Mouse (Mus musculus): ENCODE results near the gene Rab40c. TPM values are rescaled to one million over a fixed set of nuclear protein-coding genes. Genes with fewer than 3 reads are reported as not detected.

Rab40c gene
- polyA plus RNA-seq, 1 experiment from 2014 or later: 29.8 TPM

DNA sequence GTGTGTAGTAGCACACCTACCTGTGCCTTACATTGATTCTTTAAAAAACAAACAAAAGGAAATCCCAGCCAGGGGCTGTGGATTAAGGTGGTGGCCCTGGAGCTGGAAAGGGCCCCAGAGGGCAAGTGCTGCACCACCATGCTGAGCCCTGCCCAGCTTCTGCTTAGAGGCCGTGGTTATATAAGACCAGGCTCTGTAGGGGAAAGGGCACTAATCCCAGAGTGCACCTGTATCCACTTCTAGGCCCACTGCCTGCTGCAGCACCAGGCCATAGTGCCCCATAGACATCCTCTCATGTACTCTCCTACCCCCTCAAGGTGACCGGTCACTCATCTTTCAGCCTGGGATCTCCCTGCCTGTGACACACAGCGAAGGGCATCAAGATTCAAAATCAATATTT is 53.4 kb downstream of the Rab40c start:
- H3K4me3 ChIP-seq: peak overlapping the region; percentile 11; the same call in 1 of the 2 replicates
- WGBS: 86% methylated on average over 3 of the region's 3 CpGs
- peaks cover 52% of the 10 kb centered on the region for H3K4me1 ChIP-seq
- no peaks in the 10 kb centered on the region for H3K36me3 ChIP-seq
- H3K27me3 ChIP-seq (ENCODE audit: low read depth, poor library complexity, severe bottlenecking): no peaks in the 10 kb centered on the region
- no peaks in the 10 kb centered on the region for H3K9me3 ChIP-seq (replicated peaks)
- H3K27ac ChIP-seq (replicated peaks): no peak overlapping the region
- DNase-seq (ENCODE audit: low spot score): no peak

DNA sequence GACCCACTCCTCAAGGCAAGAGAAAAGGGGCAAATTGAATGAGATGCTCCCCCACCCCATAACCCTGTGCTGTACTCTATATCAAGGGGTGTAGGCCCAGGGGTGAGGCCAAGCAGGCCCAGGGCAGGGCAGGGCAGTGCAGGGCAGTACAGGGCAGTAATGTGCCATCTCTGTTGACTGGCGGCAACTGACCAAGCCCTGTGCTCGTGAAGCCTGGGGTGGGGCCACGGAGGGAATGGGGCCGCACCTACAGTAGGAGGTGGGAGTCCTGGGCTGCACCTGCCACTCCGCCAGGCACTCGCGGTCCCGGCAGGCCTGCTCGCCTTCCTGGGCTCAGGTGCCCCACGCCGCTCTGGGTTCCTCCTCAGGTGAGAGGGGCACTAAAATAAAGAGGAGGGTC is 54.2 kb downstream of the Rab40c start:
- no peak overlapping the region for H3K27ac ChIP-seq (replicated peaks)
- 94% methylated on average over 11 of the region's 11 CpGs for WGBS
- H3K4me1 ChIP-seq: peaks cover 60% of the 10 kb centered on the region
- no peak overlapping the region for H3K4me3 ChIP-seq
- H3K27me3 ChIP-seq (ENCODE audit: low read depth, poor library complexity, severe bottlenecking): no peaks in the 10 kb centered on the region
- no peaks in the 10 kb centered on the region for H3K9me3 ChIP-seq (replicated peaks)
- H3K36me3 ChIP-seq: no peaks in the 10 kb centered on the region
- DNase-seq (ENCODE audit: low spot score): no peak

DNA sequence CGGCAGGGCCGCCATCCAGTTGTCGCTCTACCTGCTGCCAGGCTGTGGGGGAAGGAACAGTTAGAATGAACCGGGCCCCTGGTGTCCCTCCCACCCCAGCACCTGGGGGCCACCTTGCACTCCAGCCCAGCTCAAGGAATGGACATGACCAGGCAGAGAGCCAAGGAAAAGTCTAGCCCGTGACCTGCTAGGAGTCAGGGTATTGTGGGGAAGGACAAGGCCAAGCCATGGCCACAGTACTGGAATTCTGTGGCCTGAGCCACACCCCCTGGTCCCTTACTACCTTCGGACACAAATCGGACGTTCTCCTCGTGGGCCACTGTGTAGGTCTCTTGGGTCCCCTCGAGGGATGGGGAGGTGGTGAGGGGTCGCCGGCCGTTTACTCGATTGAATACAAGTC is 55.2 kb downstream of the Rab40c start:
- Histone ChIP-seq H3K9me3 (replicated peaks) (no peaks in the 10 kb centered on the region), H3K36me3 (peaks cover 3% of the 10 kb centered on the region), H3K27me3 (ENCODE audit: low read depth, poor library complexity, severe bottlenecking) (no peaks in the 10 kb centered on the region), H3K27ac (replicated peaks) (no peak overlapping the region), H3K4me3 (0 out of 2 replicates have a peak overlapping the region, but pooled peaks have one; percentile 7), H3K4me1 (peaks cover 67% of the 10 kb centered on the region)
- no peak for DNase-seq (ENCODE audit: low spot score)
- 94% methylated on average over 14 of the region's 14 CpGs for WGBS

DNA sequence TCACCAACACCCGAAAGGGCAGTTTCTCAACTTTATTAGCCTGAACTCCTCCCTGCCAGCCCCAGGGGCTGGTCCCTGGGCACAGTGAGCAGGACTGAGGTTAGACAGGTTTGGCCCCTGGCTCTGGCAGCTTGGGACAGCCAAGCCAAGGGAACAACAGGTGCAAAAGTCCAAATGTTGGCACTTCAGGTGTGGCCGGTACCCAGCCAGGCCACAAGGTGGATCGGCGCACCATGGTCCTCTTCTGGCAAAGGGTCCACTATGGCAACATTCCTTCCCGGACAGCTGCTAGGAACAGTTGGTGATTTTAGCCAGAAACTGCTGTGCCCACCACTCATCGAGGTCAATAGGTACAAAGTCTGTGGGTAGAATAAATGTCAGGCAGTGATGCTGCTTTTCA is 55.8 kb downstream of the Rab40c start:
- Histone ChIP-seq H3K36me3 (peaks cover 10% of the 10 kb centered on the region), H3K4me1 (peaks cover 63% of the 10 kb centered on the region), H3K9me3 (replicated peaks) (no peaks in the 10 kb centered on the region), H3K4me3 (0 out of 2 replicates have a peak overlapping the region, but pooled peaks have one; percentile 7), H3K27me3 (ENCODE audit: low read depth, poor library complexity, severe bottlenecking) (no peaks in the 10 kb centered on the region), H3K27ac (replicated peaks) (no peak overlapping the region)
- DNase-seq (ENCODE audit: low spot score): no peak
- 94% methylated on average over 6 of the region's 6 CpGs for WGBS

DNA sequence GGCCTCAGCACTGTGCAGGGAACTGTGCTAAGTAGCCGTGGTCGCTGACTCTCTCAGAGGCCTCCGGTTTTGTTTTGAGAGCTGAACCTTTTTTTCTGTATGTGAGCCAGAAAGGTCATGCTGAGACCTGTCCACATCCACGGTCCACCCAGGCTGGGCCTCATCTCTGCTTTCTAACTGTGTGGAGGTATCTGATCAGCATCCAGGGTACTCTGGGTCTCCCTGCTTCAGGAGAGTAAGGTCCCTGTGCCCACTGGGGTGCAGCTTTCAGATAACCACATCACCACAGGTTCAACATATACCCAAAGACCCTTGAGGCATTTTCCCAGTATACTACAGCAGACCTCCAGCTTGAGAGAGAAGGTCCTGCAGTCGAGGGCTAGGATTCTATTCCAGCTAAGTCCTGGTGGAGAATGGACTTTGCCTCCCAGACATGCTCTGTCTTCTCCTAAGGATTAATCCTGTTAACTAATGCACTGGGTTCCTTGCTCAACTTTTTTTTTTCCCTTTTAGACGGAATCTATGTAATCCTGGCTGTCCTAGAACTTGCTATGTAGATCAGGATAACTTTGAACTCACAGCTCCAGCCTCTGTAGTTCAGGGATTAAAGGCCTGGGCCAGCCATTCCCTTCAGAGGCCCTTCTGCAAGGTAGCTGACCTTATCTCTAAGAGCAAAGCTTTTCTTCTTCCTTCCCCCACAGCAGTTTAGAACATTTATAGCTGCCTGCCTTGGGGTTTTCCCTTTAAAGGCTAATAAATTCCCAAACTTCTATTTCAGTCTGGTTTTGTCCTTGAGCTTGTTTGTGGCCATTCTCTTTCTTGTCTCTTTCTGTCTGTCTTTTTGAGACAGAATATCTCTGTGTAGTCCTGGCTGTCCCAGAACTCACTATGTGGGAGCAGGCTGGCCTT is 57.6 kb downstream of the Rab40c start:
- peak overlapping the region; percentile 95 for H3K27ac ChIP-seq (replicated peaks)
- no peaks in the 10 kb centered on the region for H3K9me3 ChIP-seq (replicated peaks)
- peak overlapping the region; percentile 76 for H3K4me3 ChIP-seq
- WGBS: 12% methylated on average over 6 of the region's 6 CpGs
- no peaks in the 10 kb centered on the region for H3K27me3 ChIP-seq (ENCODE audit: low read depth, poor library complexity, severe bottlenecking)
- peaks cover 22% of the 10 kb centered on the region for H3K36me3 ChIP-seq
- peaks cover 51% of the 10 kb centered on the region for H3K4me1 ChIP-seq
- DNase-seq (ENCODE audit: low spot score): no peak

DNA sequence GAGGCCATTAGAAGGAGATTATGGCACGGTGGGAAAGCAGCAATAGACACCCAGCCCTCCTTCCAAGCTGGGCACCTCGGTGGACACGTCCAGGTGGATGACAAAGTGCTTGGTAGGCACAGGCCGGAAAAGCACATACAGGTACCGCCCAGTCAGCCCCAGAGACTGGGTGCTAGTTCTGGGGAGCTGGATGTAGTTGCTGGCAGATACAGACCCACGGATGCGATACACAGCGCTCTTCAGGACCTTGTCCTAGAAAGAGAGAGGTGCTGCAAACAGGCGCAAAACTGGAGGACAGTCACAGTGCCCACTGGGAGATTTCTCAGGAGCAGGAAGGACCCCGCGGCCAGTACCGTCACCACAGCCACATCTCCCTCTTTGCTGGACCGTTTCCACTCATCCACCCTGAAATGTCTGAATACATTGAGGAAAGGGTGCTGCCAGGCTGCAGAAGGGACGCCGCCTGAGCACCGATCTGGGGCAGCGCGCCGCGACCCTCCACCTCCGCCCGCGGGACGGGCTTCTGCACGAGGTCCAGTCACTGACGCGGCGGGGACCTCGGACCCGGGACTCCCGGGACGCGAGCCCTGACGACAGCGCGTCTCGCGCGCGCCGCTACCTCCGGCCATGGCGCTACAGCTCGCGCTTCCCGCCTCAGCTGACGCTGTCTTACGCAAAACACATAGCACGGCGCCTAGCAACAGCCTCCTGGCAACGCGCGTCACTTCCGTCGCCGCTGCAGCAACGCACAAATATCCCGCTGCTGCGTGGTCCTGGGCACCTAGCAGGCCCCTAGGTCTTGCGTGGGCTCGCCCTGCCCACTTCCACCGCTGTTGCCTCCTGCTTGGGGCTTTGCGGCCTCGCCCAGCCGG is 58.5 kb downstream of the Rab40c start, which contains the start of gene Wdr90:
Wdr90 (minus strand) TSS at position 670 of the 872 bp plus-strand sequence.
- H3K4me3 ChIP-seq: peak within 1 kb of the TSS; percentile 76
- H3K9me3 ChIP-seq (replicated peaks): no peaks in the 10 kb centered on the region
- 4% methylated on average over 65 of the region's 65 CpGs for WGBS
- peaks cover 43% of the 10 kb centered on the region for H3K4me1 ChIP-seq
- H3K27ac ChIP-seq (replicated peaks): peak within 1 kb of the TSS; percentile 95
- no peaks in the 10 kb centered on the region for H3K27me3 ChIP-seq (ENCODE audit: low read depth, poor library complexity, severe bottlenecking)
- peak; percentile 94 for DNase-seq (ENCODE audit: low spot score)
- H3K36me3 ChIP-seq: peaks cover 28% of the 10 kb centered on the region

DNA sequence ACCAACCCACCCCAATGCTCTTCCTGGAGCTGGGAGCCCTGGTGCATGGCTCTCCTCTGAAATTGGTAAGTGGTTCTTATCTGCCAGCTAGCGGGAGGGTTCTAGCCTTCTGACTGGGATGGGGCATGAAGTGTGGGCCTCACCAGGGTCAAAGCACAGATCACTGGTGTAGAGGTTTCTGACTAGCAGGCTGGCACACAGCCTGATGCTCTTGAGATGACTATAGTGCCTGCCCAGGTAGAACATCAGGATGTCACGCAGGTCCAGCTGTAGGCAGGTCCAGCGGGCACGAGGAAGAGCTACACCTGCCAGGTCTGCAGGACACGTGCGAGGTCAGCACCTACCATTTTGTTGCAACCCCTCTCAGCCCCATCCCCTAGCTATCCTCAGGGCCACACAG is 59.3 kb downstream of the Rab40c start:
- Histone ChIP-seq H3K4me3 (peak overlapping the region; percentile 76), H3K4me1 (peaks cover 40% of the 10 kb centered on the region), H3K36me3 (peaks cover 37% of the 10 kb centered on the region), H3K9me3 (replicated peaks) (no peaks in the 10 kb centered on the region), H3K27me3 (ENCODE audit: low read depth, poor library complexity, severe bottlenecking) (no peaks in the 10 kb centered on the region), H3K27ac (replicated peaks) (peak overlapping the region; percentile 95)
- DNase-seq (ENCODE audit: low spot score): no peak
- 92% methylated on average over 6 of the region's 6 CpGs for WGBS

DNA sequence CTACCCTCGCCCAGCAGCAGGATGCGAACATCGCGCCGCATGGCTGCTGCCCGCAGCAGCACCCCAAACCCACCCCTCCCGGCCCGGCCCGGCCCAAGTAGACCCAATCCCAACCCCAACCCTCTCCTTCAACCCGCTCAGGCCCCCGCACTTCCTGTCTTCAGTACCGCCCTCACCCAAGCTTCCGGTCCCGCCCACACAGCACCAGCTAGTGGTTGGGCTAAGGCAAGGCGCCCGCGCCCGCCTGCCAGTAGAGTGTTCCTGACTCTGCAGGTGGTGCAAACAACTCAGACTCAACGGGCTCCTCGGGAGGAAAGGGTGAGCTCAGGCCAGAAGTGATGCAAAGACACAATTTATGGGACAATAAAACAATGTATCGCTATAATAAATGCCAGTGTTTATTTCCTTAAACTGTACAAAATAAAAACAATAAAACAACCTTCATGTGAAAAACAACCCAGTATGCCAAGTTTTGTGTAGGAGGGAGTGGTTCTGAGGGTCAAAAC is 75.1 kb downstream of the Rab40c start, which contains the start of gene Rhot2:
Rhot2 (minus strand) TSS at position 456 of the 506 bp plus-strand sequence.
- peaks cover 85% of the 10 kb centered on the region for H3K36me3 ChIP-seq
- peak within 1 kb of the TSS; percentile 92 for H3K27ac ChIP-seq (replicated peaks)
- H3K27me3 ChIP-seq (ENCODE audit: low read depth, poor library complexity, severe bottlenecking): no peaks in the 10 kb centered on the region
- DNase-seq (ENCODE audit: low spot score): peak; percentile 95
- no peaks in the 10 kb centered on the region for H3K9me3 ChIP-seq (replicated peaks)
- peaks cover 26% of the 10 kb centered on the region for H3K4me1 ChIP-seq
- peak within 1 kb of the TSS; percentile 81 for H3K4me3 ChIP-seq
- under 1% methylated on average over 21 of the region's 21 CpGs for WGBS

DNA sequence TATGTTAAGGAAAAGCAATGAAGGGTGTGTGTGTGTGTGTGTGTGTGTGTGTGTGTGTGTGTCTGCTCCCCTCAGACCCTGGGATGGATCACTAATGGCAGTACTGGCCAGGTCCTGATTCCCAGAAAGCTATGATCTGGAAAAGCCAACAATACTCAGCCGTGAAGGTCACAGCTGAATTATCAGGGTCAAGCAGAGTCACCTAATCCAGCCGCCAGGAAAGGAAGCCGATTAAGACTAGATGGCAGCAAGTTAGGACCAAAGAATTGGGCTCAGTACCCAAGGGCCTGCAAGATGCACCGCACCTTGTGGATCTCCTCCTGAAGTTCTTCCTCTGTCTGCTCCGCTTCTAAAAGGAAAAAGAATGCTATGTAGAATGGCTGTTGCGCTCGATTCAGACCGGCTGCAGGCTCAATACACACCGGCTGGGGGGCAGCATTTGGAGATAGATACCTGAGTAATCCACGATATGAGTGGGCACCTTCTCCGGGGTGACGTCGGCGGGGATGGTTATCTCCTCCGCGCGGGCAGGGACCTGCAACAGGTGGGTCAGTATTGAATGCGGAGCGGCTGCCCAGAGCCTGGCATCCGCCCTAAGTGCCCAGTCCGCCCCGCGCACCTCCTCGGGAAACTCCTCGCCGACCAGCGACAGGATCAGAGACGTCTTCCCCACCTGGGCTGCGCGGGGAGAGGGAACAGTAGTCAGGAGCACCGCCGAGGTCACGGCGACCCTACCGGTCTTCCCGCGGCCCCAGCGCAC is 75.7 kb downstream of the Rab40c start:
- peaks cover 85% of the 10 kb centered on the region for H3K36me3 ChIP-seq
- no peaks in the 10 kb centered on the region for H3K27me3 ChIP-seq (ENCODE audit: low read depth, poor library complexity, severe bottlenecking)
- 5% methylated on average over 38 of the region's 38 CpGs for WGBS
- DNase-seq (ENCODE audit: low spot score): no peak
- H3K9me3 ChIP-seq (replicated peaks): no peaks in the 10 kb centered on the region
- peaks cover 29% of the 10 kb centered on the region for H3K4me1 ChIP-seq
- peak overlapping the region; percentile 81 for H3K4me3 ChIP-seq
- H3K27ac ChIP-seq (replicated peaks): peak overlapping the region; percentile 92

DNA sequence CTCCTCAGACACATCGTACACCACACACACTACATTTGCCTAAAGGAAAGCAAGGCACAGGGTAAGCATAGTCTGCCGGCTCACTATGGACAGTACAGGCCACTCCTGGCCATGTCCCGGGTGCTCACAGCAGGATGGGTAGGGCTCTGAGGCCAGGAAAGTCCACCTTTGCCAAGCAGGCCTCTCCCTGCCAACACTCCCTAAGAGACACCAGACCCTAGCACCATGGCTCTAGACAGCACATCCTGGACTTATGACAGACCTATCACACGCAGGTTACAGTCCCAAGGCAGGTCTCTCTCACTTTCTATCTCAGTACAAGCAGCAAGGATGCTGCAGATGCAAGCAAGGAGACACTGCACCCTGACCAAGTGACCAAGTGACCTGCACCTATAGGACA is 76.4 kb downstream of the Rab40c start:
- peaks cover 85% of the 10 kb centered on the region for H3K36me3 ChIP-seq
- peak overlapping the region; percentile 92; the same call in 1 of the 2 replicates for H3K27ac ChIP-seq (replicated peaks)
- H3K4me3 ChIP-seq: peak overlapping the region; percentile 81
- DNase-seq (ENCODE audit: low spot score): no peak
- H3K9me3 ChIP-seq (replicated peaks): no peaks in the 10 kb centered on the region
- H3K27me3 ChIP-seq (ENCODE audit: low read depth, poor library complexity, severe bottlenecking): no peaks in the 10 kb centered on the region
- peaks cover 33% of the 10 kb centered on the region for H3K4me1 ChIP-seq
- WGBS: 92% methylated on average over 4 of the region's 4 CpGs

DNA sequence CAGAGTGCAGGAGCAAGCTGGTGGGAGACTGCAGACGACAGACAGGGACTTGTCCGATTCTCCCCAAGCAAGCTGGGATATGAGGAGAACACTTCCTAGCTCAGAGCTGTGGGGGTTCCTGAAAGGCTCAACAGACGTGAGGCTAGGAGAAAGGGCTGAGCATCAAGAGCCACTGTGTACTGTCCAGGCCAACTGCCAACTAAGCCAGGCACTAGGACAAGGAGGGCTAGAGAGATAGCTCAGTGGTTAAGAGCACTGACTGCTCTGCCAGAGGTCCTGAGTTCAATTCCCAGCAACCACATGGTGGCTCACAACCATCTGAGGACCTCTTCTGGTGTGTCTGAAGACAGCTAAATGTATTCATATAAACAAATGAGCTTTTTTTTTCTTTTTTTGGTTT is 77.0 kb downstream of the Rab40c start:
- Histone ChIP-seq H3K9me3 (replicated peaks) (no peaks in the 10 kb centered on the region), H3K27me3 (ENCODE audit: low read depth, poor library complexity, severe bottlenecking) (no peaks in the 10 kb centered on the region), H3K27ac (replicated peaks) (no peak overlapping the region), H3K4me3 (peak overlapping the region; percentile 81; the same call in 1 of the 2 replicates), H3K36me3 (peaks cover 85% of the 10 kb centered on the region), H3K4me1 (peaks cover 39% of the 10 kb centered on the region)
- WGBS: 83% methylated on average over 3 of the region's 3 CpGs
- no peak for DNase-seq (ENCODE audit: low spot score)

Measured in midbrain, embryonic 10.5 days (tissue).